Mouse (Mus musculus) ES-Bruce4 (cell line): ENCODE results near the gene Snrpb2.

Source experiments
- CTCF ChIP-seq: IDR thresholded peaks from one replicate; pipeline ENCODE4 v1.8.1; 2011; ENCODE audit warnings: low read depth, low read length
- EP300 ChIP-seq: IDR thresholded peaks from 2 replicates; pipeline ENCODE4 v1.6.1; 2011; ENCODE audit warnings: low read depth, low read length; ENCODE audit not compliant: insufficient read depth
- POLR2A ChIP-seq: IDR thresholded peaks from one replicate; pipeline ENCODE4 v1.8.1; 2011; ENCODE audit warnings: low read length; ENCODE audit not compliant: insufficient read depth

GRCm38 (mm10) chr2:143118221-143118620 is 55.4 kb downstream of the Snrpb2 start:
- TF ChIP-seq CTCF, result no peak
- no peak for TF ChIP-seq POLR2A
- no peak for TF ChIP-seq EP300
